In genomic region chr1:155099280-155099848, GRCm38 (mm10) we compare ENCODE assay signal across 8 mouse cellular contexts. TPM values are rescaled to one million over a fixed set of nuclear protein-coding genes. Genes with fewer than 3 reads are reported as not detected.
DNase-seq lines count a peak whose midpoint lies in the region; ATAC-seq and TF ChIP-seq lines count a peak whose summit lies in the region.

Gene Ier5, minus strand, starts transcription at chr1:155099636.

- no peaks in the 10 kb centered on the region for H3K27me3 ChIP-seq in embryonic facial prominence, embryonic 15.5 days
- H3K27me3 ChIP-seq in heart, embryonic 10.5 days (ENCODE audit: insufficient read depth, poor library complexity, severe bottlenecking), result no peaks in the 10 kb centered on the region
- no peaks in the 10 kb centered on the region for H3K27me3 ChIP-seq in kidney, embryonic 15.5 days

- H3K9me3 ChIP-seq in embryonic facial prominence, embryonic 15.5 days (replicated peaks), result no peaks in the 10 kb centered on the region
- H3K9me3 ChIP-seq in heart, embryonic 10.5 days, result no peaks in the 10 kb centered on the region
- H3K9me3 ChIP-seq in kidney, embryonic 15.5 days (replicated peaks), result no peaks in the 10 kb centered on the region

- no peak for TF ChIP-seq CTCF in bone marrow, adult 2 months (IDR thresholded peaks at IDR 0.05; ENCODE audit: control insufficient read depth, insufficient read depth, low read length)

- peak; percentile 100 for TF ChIP-seq POLR2A in bone marrow, adult 2 months (IDR thresholded peaks at IDR 0.05; ENCODE audit: borderline replicate concordance, control insufficient read depth, low read depth, low read length)

- peak within 1 kb of the TSS; percentile 98 for H3K9ac ChIP-seq in embryonic facial prominence, embryonic 15.5 days
- peak within 1 kb of the TSS; percentile 91 for H3K9ac ChIP-seq in kidney, embryonic 15.5 days

- DNase-seq in 416B (ENCODE audit: low read depth) (peak; percentile 98), liver (peak; percentile 97)
- peak; percentile 99 for DNase-seq in heart, embryonic 10.5 days (ENCODE audit: low spot score)
- peak; percentile 97 to 98 for DNase-seq in spleen, postnatal 4 days (ENCODE audit: low spot score in 2 of 2)

- WGBS in bone marrow, adult 2 months, result under 1% methylated on average over 40 of the region's 40 CpGs
- 0% methylated on average over 40 of the region's 40 CpGs for WGBS in embryonic facial prominence, embryonic 15.5 days
- under 1% methylated on average over 40 of the region's 40 CpGs for WGBS in heart, embryonic 10.5 days
- under 1% methylated on average over 40 of the region's 40 CpGs for WGBS in kidney, embryonic 15.5 days

- H3K4me1 ChIP-seq in bone marrow, adult 2 months (ENCODE audit: control insufficient read depth, insufficient read depth, low read length), result no peaks in the 10 kb centered on the region; the same call in 1 of the 2 replicates
- peaks cover 25% of the 10 kb centered on the region for H3K4me1 ChIP-seq in embryonic facial prominence, embryonic 15.5 days
- peaks cover 18% of the 10 kb centered on the region for H3K4me1 ChIP-seq in heart, embryonic 10.5 days
- H3K4me1 ChIP-seq in kidney, embryonic 15.5 days, result peaks cover 31% of the 10 kb centered on the region

- H3K4me3 ChIP-seq in bone marrow, adult 2 months (replicated peaks; ENCODE audit: control insufficient read depth, low read depth, low read length), result peak within 1 kb of the TSS; percentile 81
- H3K4me3 ChIP-seq in embryonic facial prominence, embryonic 15.5 days (replicated peaks), result peak within 1 kb of the TSS; percentile 91
- H3K4me3 ChIP-seq in heart, embryonic 10.5 days, result peak within 1 kb of the TSS; percentile 99
- H3K4me3 ChIP-seq in kidney, embryonic 15.5 days (replicated peaks), result peak within 1 kb of the TSS; percentile 72

- peak; percentile 97 for ATAC-seq in embryonic facial prominence, embryonic 15.5 days (ENCODE audit: insufficient number of reproducible peaks, low FRiP score, low TSS enrichment, low read depth)
- peak; percentile 98 for ATAC-seq in kidney, embryonic 15.5 days (replicated peaks; ENCODE audit: low FRiP score)
- peak; percentile 90 for ATAC-seq in monocyte, adult 5-6 weeks (replicated peaks; ENCODE audit: insufficient number of reproducible peaks, low FRiP score, low TSS enrichment, poor library complexity, severe bottlenecking)

- peak within 1 kb of the TSS; percentile 96 for H3K27ac ChIP-seq in bone marrow, adult 2 months (ENCODE audit: control insufficient read depth, insufficient read depth, low read depth, low read length, poor library complexity)
- peak within 1 kb of the TSS; percentile 82 for H3K27ac ChIP-seq in embryonic facial prominence, embryonic 15.5 days (replicated peaks)
- H3K27ac ChIP-seq in heart, embryonic 10.5 days, result peak within 1 kb of the TSS; percentile 99
- H3K27ac ChIP-seq in kidney, embryonic 15.5 days, result peak within 1 kb of the TSS; percentile 89

- H3K36me3 ChIP-seq in embryonic facial prominence, embryonic 15.5 days, result no peaks in the 10 kb centered on the region
- H3K36me3 ChIP-seq in heart, embryonic 10.5 days, result no peaks in the 10 kb centered on the region
- H3K36me3 ChIP-seq in kidney, embryonic 15.5 days, result peaks cover 15% of the 10 kb centered on the region

- H3K4me2 ChIP-seq in embryonic facial prominence, embryonic 15.5 days (replicated peaks), result peak within 1 kb of the TSS; percentile 81
- peak within 1 kb of the TSS; percentile 67 for H3K4me2 ChIP-seq in kidney, embryonic 15.5 days

RNA-seq across cellular contexts. Expression of gene Ier5, which starts in this region (rescaled TPM):
- polyA plus RNA-seq in bone marrow, adult 2 months (2011; ENCODE audit: insufficient read depth, insufficient read length, low replicate concordance, missing spikeins), result 10.4 and 18.8 TPM in 2 replicates
- 10.4 and 10.8 TPM in 2 replicates for polyA plus RNA-seq in embryonic facial prominence, embryonic 15.5 days (2015; fragmentation: Nextera tagmentation; extraction: Ambion mirVana)
- 3.4 and 8.6 TPM in 2 replicates for polyA plus RNA-seq in heart, embryonic 10.5 days (2016; fragmentation: Nextera tagmentation; extraction: Ambion mirVana)
- 7.5 and 7.6 TPM in 2 replicates for polyA plus RNA-seq in kidney, embryonic 15.5 days (2015; fragmentation: Nextera tagmentation; extraction: Ambion mirVana)
- total RNA-seq in monocyte, adult 5-6 weeks (2017), result 118 to 240 TPM (median 139 TPM) in 3 replicates

Comparison
In these comparisons a context has a peak if more than half of its experiments do, and no peak if none do; other contexts are left out.
1. Peak in every context shown above with its lines: DNase-seq, ATAC-seq, H3K4me3 ChIP-seq and H3K27ac ChIP-seq.